Mouse (Mus musculus) bone marrow macrophage, adult 2 months (primary cell): Measurements from ENCODE around the gene Fam20c.

ENCODE experiments used
- CTCF ChIP-seq: IDR thresholded peaks from 2 replicates; pipeline ENCODE4 v1.5.1; 2012; ENCODE audit warnings: low read depth, mild to moderate bottlenecking, low read length, moderate library complexity
- POLR2A ChIP-seq: IDR thresholded peaks from 2 replicates; pipeline ENCODE4 v1.6.1; 2012; ENCODE audit warnings: mild to moderate bottlenecking, low read depth, low read length, borderline replicate concordance

DNA sequence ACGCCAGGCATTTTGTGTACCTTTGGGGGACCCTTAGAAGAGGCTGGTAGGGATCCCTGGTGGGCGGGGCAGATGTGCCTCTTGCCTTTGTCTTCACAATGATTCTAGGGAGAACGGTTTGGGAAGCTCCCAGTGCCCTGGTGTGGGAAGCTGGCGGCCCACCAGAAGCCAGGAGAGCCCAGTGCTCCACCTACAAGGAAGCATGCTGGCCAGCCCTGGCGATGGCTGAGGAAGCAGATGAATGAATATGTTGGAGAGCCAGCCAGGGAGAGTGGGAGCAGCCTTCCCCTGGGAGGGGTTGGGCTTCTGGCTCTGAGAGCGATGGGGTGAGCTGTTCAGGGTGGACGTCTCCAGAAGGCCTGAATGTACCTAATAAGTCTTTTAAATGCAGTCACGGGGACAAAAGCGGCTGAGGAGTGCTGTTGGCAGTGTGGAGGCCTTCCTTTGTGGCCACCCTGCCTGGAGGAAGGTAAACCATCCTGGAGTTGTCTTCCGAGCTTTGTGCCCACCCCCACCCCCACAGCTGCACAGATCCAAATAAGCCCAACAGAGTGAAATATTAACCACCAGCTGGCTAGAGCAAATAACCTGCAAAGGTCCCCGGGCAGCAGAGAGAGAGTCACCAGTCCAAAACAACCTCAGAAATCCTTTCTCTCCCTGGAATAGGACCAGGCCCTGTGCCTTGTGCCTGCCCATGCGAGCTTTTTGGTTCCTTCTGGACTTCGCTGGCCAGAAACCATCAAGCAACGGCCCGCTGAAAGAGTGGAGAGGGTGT is 2.2 kb downstream of the Fam20c start:
- TF ChIP-seq POLR2A (no peak), CTCF (no peak)
